Mouse (Mus musculus) G1E-ER4 (cell line): ENCODE results near the gene Serpinb9b. TPM values are rescaled to one million over a fixed set of nuclear protein-coding genes. Genes with fewer than 3 reads are reported as not detected.
A peak's percentile ranks its signal among the peaks of the same experiment; 100 is the strongest.

ENCODE experiments used
- GATA1 ChIP-seq: IDR thresholded peaks from one replicate; pipeline ENCODE4 v1.8.0; 2012; ENCODE audit warnings: low read length, inconsistent platforms
- polyA plus RNA-seq: library from polyadenylated mRNA; stranded (reverse); fragments of >175 nt; gene quantifications from 2 replicates; pipeline ENCODE4 v1.2.3, GENCODE M21; 2012

The Serpinb9b gene
- polyA plus RNA-seq, 1 experiment: not detected

DNA sequence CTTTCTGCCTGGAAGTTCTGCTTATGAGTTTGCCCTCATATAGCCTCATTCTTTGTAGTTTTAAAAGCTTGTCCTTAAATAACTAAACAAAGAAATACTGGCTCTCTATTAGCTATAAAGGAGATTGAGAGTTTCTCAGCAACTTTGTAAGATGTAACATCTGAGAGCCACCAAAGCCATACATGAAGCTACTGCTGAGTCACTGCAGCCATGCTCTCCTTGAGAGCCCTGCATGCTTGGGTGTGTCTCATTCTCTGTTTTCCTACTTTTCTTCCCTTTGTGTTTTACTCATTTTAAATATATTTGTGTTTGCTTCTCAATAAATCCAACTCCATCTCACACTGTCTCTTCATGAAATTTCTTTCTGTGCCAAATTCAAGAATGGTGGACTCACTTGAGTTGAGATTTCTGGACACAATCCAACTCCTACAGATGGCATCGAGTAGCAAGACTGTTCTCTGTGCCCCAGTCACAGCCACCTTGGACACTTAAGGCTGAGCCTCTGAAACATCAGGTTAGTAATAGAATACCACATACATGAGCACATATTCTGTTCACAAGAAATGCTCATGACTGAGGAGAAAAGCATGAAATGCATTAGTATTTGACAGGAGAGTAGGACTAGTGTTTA, 674 bp upstream of the Serpinb9b start:
- TF ChIP-seq GATA1: no peak

DNA sequence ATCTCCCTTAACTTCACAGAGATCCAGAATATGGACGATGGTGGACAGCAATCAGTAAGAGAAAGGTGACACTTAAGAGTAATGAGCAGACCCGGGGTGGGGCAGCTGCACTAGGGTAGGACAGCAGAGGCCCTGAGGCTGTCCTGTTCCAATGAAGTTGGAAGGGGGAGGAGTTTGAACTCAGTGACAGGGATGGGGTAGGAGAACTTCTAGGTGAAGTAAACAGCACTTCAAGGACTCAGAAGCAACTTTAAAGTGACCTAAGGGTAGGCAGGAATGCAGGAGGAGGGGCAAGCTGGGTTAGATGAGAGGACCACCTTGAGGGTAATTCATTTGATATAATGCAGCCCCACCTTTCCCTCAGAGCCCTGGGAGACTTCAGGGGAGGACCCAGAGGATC, 930 bp downstream of the Serpinb9b start:
- no peak for TF ChIP-seq GATA1

DNA sequence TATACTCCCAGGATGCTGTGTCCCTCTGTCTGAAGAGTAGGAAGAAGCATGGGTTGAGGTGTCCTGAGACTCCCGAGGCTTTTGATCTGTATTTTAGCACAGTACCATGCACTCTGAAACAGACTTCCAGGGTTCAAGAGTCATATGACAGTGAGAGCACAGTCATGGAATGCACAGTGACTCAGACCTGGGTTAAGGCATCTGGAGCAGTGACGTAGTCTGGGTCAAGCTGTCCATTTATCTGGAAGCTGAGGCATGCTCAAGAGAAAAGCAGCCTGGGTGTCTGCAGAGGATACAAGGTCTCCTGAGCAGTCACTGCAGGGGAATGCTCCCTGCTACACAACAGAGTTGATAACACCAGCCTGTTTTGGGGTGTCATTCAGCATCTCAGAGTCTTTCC, 1.3 kb downstream of the Serpinb9b start:
- no peak for TF ChIP-seq GATA1

GRCm38 (mm10) chr13:33030281-33030680, 3.1 kb downstream of the Serpinb9b start:
- TF ChIP-seq GATA1: no peak

GRCm38 (mm10) chr13:33035506-33035905, 8.3 kb downstream of the Serpinb9b start:
- TF ChIP-seq GATA1: no peak

DNA sequence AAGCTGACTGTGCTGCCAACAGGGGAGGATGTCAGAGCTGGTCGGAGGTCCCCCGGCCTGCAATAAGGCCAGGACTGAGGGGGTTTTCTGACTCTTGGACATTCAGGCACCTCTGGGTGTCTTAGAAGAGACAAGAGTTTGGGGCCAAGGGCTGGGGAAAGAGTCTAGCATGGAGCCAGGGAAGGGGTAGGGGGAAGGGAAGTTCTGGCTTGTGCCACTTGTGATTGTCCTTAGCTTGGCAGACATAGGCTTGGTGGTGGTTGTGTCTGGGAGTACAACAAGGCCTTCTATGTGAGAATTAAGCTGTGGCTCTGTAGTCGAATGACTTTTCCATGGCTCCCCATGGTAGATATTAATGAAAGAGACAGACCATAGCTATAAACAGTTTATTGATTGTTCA, 16.3 kb downstream of the Serpinb9b start:
- no peak for TF ChIP-seq GATA1

GRCm38 (mm10) chr13:33047234-33047633, 20.0 kb downstream of the Serpinb9b start:
- peak; percentile 14 for TF ChIP-seq GATA1

GRCm38 (mm10) chr13:33048187-33048586, 21.0 kb downstream of the Serpinb9b start:
- no peak for TF ChIP-seq GATA1

GRCm38 (mm10) chr13:33051697-33052096, 24.5 kb downstream of the Serpinb9b start:
- no peak for TF ChIP-seq GATA1

DNA sequence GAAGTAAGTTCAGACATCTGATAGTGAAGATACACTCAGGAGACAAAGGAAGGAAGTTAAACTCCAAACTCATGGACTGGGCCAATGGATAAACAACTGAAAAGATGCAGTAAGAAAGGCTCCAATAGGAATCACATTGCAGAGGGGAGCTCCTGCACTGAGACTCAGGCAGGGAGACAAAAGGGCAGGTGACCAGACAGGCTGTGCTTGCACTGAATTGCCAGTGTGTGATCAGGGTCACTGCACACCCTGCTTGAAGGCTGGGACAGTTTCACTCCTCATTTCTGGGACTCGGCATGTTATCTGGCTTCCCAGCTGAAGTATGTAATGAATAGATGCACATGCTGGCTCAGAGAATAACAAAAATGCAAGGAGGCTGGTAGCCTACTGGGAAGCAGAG, 35.8 kb downstream of the Serpinb9b start:
- no peak for TF ChIP-seq GATA1

- no peak for TF ChIP-seq GATA1
Observed at GRCm38 (mm10) chr13:33067387-33067977, 40.3 kb downstream of the Serpinb9b start.

- no peak for TF ChIP-seq GATA1
Observed at GRCm38 (mm10) chr13:33068164-33068563, 40.9 kb downstream of the Serpinb9b start.

DNA sequence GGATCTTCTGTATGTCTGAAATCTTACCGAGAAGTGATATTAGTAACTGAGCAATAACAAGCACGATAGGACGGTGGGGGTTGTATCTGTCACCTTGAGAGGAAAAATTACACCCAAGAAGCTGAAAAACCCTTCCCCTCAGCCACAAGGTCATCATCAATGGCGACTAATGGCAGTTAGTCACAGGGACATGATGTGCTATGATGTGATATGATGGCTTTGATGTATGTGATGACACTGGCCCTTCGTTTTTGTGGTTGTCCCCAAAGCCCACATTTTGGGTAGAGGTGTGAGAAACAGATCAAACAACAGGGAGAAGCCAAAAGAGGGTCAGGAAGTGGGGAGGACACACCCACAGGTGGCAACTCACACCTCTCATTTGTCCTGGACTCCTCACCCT, 44.6 kb downstream of the Serpinb9b start:
- TF ChIP-seq GATA1: no peak

DNA sequence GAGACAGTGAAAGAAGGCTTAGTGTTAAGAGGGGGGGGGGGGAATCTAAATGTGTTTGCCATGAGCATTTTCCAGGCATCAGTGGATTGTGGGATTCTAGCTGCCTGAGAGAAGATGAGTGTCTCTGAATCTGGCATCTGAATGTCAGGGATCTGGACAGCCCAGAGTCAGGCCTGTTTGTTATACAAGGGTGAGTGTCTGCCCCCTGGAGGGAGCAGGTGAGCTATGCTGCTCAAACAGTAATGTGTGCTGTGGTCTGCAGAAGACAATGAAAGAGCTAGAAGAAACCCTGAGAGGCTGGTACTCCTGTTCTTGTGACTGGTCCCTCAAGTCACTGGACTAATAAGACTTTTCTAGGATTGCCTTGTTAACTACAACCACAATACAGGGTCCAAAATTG, 46.8 kb downstream of the Serpinb9b start:
- TF ChIP-seq GATA1: no peak

DNA sequence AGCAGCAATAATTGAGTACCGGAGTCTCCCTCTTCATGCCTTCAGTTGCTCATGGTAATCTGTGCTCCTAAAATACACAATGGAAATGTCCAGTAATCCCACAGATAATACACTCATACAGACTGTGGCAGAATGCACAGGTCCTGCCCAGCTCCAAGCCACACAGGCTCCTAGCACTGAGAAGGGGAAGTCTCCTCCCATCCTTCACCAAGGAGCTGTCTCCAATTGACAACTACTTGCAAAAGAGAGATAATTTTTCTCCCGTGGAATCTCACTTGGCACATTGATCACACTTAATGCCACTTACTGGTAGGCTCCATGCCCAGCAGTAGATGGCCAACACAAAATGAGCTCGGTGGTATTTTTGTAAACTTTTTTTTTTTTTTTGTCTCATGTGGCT, 49.0 kb downstream of the Serpinb9b start:
- TF ChIP-seq GATA1: no peak

DNA sequence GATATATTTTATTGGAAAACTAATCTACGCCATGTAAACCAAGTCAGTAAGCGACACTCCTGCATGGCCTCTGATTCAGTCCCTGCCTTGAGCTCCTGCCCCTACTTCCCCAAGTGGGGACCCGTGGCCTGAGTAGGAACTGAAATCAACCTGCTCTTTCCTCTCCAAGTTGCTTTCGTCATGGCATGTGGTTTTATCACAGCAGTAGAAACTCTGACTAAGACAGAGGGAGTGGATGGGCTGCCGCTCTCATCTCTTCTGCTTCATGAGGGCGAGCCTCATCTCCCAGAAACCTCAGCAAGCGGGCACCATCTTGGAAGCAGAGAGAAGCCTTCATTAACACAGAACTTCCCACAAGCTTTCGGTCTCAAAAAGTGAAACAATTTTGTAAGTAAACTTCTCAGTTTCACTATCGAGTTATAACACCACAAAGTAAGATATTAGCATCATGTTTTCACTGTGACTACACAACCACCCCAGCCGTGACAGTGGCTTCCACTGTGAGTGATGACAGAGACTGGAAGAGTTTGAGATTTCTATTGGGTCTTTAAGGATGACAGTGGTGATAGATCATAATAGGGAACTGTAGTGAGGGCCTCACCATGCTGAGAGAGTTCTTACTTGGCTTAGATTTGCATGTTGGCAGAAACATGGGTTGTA, 49.9 kb downstream of the Serpinb9b start:
- no peak for TF ChIP-seq GATA1
